Mouse (Mus musculus) cerebellum, adult 11-12 months (tissue): ENCODE measurements around the gene Dusp27.
"Not testable (repeated sequence)": the region's sequence is repeated elsewhere in the genome, so short reads cannot be mapped to it uniquely, and the experiment has no call there.

Experiments
- DNase-seq: peaks from one replicate; pipeline ENCODE4 v3.0.0; 2022

The Dusp27 gene

DNA sequence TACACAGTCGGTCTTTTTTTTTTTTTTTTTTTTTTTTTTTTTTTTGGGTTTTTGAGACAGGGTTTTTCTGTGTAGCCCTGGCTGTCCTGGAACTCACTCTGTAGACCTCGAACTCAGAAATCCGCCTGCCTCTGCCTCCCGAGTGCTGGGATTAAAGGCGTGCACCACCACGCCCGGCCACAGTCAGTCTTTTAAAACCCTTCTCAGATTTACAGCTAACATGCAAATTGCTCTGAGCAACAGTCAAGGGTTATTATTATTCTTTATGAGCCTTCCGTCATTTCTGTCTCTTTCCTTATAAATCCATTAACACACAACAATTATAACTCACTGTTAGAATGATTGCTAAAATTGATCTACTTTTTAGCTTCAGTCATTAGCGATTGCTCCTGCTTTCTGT, 14.1 kb upstream of the Dusp27 start:
- not testable (repeated sequence) for DNase-seq

DNA sequence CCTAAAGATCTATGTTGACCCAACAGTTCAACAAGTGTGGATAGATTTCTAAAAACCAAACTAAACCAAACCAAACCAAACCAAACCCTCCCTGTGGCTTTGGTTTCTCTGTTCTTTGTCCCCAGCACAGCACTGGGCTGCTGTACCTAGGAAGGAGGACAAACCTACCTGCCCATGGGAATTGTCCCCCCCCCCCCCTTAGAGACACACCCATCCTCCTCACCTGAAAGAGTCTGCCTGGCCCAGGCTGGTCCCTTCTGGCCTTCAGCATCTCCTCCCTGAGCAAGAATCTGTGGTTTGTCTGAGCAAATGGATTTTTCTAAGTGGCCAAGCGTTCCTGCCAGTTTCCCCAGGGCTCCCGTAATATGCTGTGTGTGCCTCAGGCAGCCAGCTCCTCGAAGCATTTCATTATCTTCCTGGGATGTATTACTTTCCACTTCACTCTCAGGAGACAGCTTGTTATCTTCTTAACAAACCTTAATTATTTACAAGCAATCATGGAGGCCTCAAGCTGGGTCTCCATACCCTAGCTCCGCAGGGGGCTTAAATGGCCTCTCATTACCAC, 12.0 kb upstream of the Dusp27 start:
- DNase-seq: no peak

DNA sequence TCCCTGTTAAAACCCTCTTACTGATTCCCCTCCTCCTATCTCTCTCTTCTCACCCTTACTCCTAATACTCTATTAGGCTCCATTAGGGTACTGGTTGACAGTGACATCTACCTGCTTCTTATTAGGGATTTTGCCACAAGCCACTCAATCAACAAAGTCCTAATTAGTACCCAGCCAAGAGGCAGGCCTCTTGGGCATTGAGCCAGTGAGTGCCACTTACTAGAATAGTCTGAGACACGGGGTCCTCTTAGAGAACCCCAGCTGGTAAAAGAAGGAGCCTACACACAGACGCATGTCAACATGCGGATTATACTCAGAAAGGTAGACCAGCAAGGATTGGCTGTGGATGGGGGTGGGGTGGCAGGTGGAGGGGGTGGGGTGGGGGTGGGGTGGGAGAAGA, 11.4 kb upstream of the Dusp27 start:
- DNase-seq: no peak

DNA sequence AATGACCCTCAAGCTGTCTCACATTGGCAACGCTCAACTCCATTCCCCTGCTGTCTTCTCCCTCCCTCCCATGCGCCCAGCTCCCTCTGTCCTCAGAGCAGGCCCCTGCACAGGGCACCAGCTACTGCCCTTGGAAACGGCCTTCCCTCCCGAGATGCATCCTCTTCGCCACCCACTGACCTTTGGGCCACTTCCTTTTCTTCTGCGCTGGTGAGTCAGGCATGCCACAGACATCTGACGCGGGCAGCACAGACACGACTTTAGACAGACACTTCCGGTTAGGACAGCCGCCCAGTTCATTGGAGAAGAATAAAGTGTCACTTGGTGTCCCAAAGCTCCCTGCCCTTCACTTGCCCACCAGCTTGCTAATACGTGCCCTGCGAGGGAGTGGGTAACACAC, 10.4 kb upstream of the Dusp27 start:
- no peak for DNase-seq

DNA sequence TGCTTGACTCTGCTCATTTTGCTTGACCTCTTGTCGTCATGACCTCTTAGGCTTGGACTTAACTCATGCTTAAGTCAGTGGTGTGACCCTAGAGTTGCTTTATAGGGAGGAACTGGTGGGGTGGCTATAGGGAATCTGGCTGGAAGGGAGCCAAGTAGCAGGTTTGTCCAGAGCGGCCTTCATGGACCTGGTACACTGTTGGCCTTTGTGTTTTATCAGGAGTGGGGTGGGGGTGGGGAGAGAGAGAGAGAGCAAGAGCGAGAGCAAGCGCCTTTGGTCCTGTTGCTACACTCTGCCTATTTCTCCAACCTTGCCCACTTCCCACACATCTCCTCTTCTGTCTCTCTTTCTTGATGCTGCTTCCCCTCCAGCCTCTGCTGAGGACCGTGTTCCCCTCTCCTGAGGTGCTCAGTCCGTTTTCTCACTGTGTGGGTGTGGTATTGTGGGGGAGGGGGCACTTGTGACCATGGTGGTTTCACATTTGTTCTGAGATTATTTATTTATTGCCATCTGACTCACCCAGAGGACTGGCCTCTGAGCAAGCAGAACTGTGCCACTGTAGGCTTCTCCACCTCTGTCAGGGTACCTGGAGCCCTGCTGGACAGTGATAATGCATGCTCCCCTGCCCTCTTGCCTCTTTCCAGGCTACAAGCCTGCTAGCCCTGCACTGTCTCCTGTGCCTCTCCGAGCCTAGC, 9.7 kb upstream of the Dusp27 start:
- DNase-seq: no peak

DNA sequence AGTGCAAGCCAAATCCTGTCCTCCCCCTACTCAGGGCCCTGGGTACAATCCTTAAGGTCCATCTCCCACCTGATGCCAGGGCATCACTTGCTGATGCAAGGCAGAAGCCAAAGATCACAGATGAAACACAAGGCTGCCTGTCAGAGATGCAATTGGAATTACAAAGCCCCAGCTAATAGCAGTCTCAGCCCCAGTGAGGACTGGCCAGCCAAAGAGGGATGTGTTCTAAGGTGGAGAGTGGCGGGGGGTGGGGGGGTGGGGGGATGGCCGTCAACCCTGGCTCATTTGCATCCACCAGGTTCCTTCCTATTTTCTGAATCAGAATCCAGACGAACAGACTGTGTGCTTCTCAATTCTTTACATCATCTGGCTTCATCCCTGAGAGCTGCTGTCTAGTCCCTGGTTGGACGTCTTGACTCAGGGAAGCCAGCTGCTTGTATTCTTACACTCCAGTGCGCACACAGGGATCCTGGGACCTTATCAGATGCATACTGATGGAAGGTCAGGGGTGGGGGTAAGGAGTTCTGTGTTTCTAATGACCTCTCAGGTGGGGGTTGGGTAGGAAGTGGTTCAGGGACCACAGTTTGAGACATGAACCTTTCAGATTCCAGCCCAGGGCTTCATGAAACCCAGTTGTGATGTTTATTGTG, 7.5 kb upstream of the Dusp27 start:
- DNase-seq: no peak

DNA sequence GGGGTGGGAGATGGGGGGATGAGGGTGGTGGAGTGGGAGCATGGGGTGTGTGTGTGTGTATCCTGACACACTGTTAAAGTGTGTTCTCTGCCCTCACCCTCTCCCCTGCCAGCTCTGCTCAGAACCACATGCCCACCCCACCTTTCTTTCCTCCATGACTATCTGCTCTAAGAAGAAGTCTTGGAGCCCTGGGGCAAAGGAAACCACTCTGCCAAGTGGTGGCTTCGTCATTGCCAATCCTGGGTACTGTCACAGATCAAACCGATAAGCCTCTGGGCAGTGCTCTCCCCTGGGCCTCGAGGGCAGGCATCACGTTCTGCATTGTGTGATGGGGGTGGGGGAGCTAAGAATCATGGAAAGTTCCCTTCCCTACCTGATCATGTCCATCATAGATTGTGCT, 4.6 kb upstream of the Dusp27 start:
- DNase-seq: no peak

DNA sequence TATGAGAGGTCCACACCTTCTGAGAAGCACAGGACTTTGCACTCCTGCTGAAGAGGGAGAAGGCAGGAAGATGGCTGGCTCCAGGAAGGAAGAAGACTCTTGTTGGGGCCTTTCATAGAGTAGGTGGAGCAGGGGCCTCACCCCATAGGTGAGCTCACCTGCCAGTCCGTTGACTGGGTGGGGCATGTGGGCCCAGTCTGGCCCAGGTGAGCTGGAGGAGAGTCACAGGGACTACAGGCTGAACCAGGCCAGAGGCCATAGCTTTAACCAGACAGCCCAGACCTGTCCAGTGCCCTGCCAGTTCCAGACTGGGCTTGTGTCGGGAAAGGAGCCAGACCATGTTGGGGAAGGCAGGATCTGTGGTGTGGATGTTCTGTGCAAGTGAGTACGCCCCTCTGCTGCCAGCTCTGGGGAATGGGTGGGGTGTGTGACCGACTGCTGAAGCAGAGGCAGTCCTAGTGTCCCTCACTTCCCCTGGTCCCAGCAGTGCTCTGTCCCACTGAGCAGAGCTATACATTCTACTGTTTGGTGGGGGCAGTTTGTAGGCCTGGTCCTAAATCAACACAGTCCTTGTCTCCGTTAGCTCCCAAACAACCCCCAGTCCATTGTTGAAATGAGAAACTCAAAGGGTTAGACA, 2.6 kb upstream of the Dusp27 start, which contains the start of gene Gpa33:
Gene Gpa33 (plus strand): TSS at position 15 of the 637 bp plus-strand sequence.
- no peak for DNase-seq

DNA sequence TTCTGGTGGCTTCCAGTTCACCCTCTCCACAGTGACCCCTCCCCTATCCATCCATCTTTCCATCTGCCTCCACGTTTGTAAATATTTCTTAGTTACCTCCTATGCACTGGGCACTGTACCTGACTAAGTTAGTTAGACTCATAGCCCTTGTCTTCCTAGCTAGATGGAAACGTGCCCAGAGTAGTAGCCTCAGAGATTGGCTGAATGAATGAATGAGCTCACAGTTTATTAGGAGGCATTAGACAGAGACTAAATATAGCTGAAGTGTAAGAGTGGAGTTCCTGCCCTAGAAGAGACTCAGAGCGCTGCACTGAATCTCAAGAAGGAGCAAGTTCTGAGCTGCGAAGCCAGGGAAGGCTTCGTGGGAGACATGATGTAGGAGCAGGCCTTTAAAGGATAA, 829 bp upstream of the Dusp27 start:
- no peak for DNase-seq

DNA sequence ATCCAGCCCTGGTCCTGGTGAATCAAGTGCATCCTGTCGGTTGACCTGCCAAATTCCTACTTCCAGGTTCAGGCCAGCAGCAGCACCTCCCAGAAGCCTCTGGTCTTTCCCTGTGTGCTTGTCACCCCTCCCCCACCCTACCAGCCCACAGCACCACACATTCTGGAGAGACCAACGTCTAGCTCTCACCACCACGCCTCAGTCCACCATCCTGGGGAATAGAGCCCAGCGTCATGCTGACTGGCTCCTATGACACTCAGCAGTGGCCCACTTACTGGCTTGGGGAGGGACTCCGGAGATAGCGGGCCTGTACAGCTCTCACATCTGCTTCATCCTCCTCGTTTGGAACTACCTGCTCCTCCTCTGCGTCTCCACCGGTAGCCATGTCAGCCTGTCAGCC, 927 bp downstream of the Dusp27 start:
- DNase-seq: no peak

DNA sequence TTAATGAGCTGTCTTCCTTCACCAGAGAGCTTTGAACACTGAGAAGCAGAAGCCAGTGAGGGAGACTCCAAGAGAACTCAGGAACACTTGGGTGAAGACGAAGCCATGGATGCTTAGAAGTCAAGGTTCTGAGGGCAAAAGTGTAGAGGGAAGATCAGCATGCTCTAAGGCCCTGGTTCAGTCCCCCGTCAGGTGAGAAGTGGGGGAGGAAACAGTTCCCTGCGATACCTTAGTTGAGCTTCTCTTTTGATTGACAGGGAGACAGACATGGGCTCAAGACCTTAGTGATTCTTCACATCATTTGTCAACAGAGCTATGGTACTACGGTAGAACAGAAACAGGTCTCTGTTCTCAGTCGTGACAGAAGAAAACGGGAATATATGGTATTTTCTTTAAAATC, 1.4 kb downstream of the Dusp27 start:
- no peak for DNase-seq

DNA sequence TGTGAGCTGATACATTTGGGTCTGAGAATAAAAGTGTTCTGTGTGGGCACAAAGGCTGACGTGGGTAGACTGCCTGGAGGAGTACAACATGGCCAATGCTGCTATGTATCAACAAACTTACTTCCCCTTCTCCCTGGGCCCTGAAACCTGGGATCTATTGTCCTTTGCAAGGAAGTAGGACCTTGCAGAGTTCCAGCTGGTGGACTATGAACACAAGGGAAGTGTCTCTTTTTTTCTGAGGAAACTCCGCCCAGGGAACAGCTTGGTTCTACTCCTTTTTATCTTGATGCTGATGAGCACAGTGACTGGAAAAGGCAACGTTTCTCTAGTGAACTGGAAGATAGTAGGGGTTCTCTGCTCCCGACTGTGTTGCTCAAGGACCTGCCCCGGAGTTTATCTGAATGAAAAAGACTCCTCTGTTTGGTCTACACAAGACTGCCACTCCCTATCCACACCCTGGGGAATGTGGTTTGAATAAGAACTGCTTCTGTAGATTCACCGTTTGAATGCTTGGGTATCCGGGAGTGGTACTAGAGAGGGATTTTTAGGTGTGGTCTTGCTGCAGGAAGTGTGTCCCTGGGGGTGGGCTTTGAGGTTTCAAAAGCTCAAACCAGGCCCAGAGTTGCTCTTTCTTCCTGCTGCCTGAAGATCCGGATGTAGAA, 2.7 kb downstream of the Dusp27 start:
- no peak for DNase-seq

DNA sequence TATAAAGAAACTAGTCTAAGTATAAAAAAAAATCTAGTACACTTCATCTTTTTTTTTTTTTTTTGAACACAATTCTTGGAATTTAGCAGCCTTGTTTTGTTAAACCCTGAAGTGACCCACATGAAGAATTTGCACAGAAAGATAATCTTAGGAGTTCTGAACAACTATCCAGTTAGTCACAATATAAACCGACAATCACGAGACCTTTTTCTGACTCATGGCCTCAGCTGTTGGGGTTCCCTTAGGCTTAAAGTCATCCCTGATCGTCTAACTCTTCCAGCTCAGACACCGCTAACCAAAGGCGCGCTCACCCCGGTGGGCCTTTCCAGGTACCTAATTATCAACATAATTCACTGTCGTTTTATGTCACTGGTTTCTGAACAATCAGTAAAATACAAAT, 4.0 kb downstream of the Dusp27 start:
- DNase-seq: no peak

DNA sequence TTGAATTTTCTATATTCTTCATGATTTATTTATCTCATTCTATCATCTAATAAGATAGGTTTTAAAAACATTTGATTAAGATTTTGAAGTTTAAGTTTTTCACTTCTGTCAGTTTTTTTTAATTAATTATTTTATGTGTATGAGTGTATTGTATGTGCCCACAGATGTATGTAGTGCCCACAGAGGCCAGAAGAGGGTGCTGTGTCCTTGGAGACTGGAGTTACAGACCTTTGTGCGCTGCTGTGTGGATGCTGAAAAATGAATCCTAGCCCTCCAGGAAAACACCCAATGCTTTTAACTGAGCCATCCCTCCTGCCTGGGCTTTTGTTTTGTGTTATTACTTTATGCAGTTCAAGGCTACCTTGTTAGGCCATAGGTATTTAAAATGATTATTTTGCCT, 4.7 kb downstream of the Dusp27 start:
- no peak for DNase-seq

DNA sequence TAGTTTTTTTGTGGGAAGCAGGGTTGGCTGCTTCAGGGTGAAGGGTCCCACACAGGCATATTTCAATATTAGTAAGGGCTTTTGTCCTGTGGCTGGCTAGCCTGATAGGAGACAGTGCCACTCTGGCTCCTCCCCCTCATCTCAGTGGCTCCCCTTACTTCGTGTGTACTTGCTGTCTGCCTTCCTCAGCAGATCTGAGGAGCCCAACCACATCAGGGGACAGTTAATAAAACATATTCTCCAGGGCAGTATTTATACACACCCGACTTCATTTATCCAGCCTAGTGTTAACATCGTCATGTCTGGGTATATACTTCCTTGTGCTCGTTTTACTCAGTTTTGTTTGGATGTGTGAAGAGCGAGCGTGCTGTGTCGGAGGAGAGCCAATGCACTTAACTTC, 5.6 kb downstream of the Dusp27 start:
- DNase-seq: no peak

DNA sequence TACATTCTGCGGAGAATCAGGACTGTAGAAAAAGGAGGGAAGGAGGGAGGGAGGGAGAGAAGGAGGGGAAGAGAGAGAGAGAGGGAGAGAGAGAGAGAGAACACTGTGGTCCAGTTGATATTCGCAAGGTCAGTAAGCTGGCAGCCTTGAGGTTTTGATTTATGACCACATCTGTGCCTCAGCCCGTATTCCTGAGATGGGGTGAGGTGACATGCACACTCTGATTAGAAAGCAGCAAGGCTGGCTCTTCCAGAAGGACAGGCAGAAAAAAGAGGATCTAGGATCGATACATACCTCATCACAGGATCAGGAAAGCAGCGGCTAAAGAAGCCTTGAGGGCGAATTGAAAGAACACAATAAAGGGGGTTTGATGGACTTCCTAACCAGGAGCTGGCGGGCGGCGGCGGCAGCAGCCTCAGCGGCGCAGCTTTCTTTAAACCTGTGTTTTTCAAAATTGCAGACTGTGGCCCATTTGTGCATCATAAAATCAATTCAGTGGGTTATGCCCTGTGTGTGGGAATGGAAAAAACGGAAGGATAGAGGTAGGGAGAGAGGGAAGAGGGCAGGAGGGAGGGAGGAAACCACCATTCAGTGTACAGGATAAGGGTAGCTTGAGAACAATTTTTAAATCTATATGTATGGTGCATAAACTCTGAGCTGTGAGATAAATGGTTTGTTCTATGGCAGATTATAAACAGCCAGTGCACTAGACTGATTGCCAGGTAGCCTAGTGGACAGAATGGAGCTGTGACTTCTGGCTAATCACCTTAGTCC, 9.7 kb downstream of the Dusp27 start:
- DNase-seq: no peak

DNA sequence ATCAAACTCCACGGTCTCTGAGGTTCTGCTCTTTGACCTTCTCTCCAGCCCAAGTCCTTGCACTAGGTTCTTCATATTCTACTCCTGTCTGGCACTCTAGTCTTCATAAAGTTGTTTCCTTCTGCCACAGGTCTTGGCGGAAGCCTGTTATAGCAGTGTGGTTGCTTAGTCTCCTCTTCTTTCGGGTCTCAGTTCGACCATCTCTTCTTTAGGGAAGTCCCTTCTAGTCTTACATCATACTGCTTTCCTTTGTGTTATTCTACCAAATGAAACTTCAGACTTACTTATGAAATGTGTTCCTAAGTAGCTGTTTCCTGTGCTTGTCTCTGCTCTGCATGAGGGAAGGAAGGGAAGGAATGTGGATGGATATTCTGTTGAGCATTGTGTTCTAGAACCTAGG, 12.0 kb downstream of the Dusp27 start:
- DNase-seq: no peak

DNA sequence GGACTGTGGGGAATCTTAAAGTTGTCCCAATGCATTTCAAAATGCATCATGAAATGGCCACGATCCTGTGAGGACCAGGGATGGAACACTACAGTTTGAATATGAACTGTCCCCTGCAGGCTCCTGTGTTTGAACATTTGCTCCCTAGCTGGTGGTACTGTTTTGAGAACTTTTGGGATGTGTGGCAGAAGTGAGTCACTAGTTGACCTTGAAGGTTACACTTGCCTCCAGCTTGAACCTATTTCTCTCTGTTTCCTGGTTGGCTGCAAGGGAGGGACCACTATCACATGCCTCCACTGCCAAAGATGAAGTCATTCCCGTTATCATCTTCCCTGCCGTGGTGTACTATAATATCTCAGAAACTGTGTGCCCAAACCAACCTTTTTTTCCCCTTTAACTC, 12.7 kb downstream of the Dusp27 start:
- no peak for DNase-seq

DNA sequence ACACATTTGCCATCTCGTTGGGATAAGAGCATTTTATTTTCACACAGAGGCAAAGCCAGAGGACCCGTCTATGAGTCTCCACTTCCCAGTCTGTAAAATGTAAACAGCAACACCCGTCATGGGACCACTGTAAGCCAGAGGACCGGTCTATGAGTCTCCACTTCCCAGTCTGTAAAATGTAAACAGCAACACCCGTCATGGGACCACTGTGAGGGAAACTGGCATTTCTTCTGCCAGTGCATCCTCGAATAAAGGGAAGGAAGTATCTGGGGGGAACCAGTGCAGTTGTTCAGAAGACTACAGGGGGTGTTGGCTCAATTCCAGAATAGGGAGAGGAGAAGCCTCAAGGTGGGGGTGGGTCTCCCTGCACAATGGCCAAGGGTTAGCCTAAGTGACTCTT, 22.3 kb downstream of the Dusp27 start:
- DNase-seq: no peak

DNA sequence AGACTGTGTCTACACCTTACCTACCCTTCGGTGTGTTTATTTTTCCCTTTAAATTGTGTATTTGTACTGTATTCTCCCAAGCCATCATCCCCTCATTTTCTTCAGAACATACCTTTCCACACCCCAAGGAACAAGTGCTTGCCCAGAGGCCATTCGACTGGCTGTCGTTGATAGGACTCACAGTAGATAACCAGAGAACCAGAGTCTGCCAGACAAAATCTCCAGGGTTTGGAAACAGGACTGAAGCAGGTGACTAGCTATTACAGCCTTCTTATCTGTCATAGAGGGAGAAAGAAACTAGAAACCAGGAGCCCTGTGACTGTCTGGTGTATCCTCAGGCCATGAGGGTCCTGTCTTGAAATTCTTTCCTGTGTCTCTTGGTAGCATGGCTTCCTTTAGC, 22.9 kb downstream of the Dusp27 start:
- DNase-seq: no peak

DNA sequence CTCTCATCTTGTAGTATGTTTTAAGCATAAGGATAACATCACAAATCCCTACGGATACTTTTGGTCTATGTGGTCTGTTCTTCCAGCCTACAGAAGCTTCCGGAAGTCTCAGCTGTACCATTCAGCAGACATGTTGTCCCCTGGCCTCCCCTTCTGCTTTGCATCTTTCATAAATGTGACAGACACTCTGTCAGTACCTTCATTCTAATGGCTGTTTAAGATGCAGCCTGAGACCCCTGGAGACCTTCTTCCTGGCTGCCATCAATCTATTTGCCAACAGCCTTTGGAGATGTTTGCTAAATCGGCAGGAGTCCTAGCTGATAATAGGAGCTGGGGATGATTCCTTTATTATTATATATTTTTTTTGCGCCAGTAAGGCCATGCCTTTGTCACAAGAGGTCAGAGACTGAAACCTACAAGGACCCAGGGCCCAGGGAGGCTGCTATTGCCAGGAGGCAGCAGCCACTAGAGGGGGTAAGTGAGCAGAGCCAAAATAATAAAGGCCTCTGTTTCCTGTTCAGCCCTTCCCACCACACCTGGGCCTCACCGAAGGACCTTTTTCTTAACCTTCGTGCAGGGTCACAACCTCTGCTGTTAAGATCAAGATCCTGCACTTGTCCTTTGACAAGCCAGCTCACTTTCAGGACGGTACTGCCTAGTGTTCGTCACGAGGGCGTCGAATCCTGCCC, 24.7 kb downstream of the Dusp27 start:
- no peak for DNase-seq

DNA sequence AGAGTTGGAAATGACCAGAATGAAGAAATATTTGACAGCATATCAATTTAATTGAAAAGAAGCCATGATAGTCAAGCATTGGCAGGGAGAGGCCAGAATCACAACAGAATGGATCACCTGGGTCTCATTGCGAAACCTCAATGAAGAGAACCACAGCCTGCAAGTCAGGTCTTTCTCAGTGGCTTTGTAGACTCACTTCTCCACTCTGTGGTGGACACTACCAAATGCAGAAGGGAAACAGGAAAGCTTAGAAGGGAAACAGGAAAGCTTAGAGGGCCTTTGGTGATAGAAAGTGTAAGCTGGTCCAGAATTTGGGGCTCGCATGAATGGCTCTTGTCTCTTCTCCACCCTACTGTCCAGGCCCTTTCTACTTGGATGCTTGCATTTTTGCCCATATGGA, 29.6 kb downstream of the Dusp27 start:
- no peak for DNase-seq
